ENCODE assay signal across 24 mouse cellular contexts in the genomic region with DNA sequence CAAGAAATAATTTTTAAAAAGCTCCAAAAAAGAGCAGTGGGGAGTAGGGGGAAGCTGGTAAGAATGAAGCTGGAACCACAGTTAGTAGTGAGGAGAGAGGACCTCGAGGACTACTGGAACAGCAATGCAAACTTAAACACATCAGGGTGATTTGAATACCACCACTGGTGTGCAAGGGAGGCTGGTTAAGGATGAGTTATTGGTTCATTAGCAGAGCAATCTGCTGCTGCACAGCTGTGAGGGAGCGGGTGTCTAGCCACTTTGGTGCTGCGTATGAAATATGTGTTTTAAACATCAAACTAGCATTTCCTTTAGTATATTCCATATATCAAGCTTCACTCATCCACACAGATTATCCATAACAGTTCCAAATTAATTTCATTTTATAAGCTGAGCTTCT. TPM values are rescaled to one million over a fixed set of nuclear protein-coding genes. Genes with fewer than 3 reads are reported as not detected.
"Had no signal": no experiment of that assay in that cellular context is flagged by ENCODE, and none has a peak within 500 bp of the region (broad histone marks: within the 10 kb centered on the region; RNA-seq: fewer than 3 reads in every experiment).

No protein-coding gene starts in this region.

- ATAC-seq: liver, embryonic 12.5 days had no signal

- H3K4me2 ChIP-seq: limb, embryonic 13.5 days; liver, embryonic 12.5 days; liver, embryonic 15.5 days; midbrain, embryonic 11.5 days; neural tube, embryonic 12.5 days had no signal

- H3K9ac ChIP-seq: limb, embryonic 13.5 days; liver, embryonic 12.5 days; liver, embryonic 15.5 days; neural tube, embryonic 12.5 days had no signal

- DNase-seq: kidney, postnatal 25 days; layer of hippocampus, adult 9-11 months; liver; lung, adult 2 months; lung, postnatal 14 days; lung, postnatal 4 days; midbrain, embryonic 14.5 days; right cerebral cortex, adult 18-20 months; right cerebral cortex, postnatal 14 days; right cerebral cortex, postnatal 4 days; thymus, adult 2 months; thymus, postnatal 14 days; thymus, postnatal 4 days had no signal

- H3K9me3 ChIP-seq: limb, embryonic 10.5 days; limb, embryonic 13.5 days; liver, embryonic 12.5 days; liver, embryonic 15.5 days; neural tube, embryonic 12.5 days had no signal

- H3K36me3 ChIP-seq: limb, embryonic 10.5 days; limb, embryonic 13.5 days; liver, embryonic 12.5 days; liver, embryonic 15.5 days; neural tube, embryonic 12.5 days had no signal

- H3K27ac ChIP-seq: kidney, postnatal 0 days; layer of hippocampus, adult 2 months; limb, embryonic 10.5 days; limb, embryonic 13.5 days; liver, embryonic 12.5 days; liver, embryonic 15.5 days; neural tube, embryonic 12.5 days; stomach, postnatal 0 days had no signal

- H3K27me3 ChIP-seq: limb, embryonic 13.5 days; liver, embryonic 12.5 days; liver, embryonic 15.5 days; neural tube, embryonic 12.5 days had no signal

- H3K4me1 ChIP-seq: liver, embryonic 12.5 days; liver, embryonic 15.5 days; neural tube, embryonic 12.5 days had no signal

- H3K4me3 ChIP-seq: layer of hippocampus, adult 2 months; limb, embryonic 10.5 days; limb, embryonic 13.5 days; liver, embryonic 12.5 days; liver, embryonic 15.5 days; neural tube, embryonic 12.5 days had no signal

RNA-seq across cellular contexts. Expression of gene Rbm8a2, which starts 39.6 kb away (rescaled TPM):
- total RNA-seq: layer of hippocampus, adult 2 months; layer of hippocampus, postnatal 25 days; left cerebral cortex, adult 18-20 months had no signal
- polyA plus RNA-seq: lung, adult 2 months; thymus, adult 2 months had no signal
